Mouse (Mus musculus) urinary bladder, postnatal 14 days (tissue): ENCODE results near the gene Olfr1094.

Experiments
- DNase-seq: peaks from one replicate; pipeline ENCODE4 v3.0.0; 2021; ENCODE audit warnings: low spot score

The Olfr1094 gene

DNA sequence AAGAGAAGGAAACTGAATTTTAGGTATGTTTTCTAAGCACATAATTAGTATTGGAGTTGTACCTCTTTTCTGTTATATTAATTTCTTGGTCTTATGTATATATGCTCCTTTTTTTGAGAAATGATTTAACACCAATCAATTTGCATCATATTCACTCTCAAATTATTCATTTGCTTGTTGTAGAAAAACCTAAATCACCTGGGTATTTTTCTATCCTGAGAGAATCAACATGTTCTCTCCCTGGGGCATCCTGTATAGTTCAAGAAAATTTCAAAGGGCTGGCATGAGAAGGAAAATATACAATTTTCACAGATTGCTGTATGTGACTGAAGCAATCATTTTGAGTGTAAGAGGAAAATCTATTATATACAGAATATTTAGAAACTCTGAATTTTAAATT lies at the start of gene Olfr1094:
Gene Olfr1094 (plus strand): TSS at position 301 of the 400 bp plus-strand sequence.
- DNase-seq: no peak

DNA sequence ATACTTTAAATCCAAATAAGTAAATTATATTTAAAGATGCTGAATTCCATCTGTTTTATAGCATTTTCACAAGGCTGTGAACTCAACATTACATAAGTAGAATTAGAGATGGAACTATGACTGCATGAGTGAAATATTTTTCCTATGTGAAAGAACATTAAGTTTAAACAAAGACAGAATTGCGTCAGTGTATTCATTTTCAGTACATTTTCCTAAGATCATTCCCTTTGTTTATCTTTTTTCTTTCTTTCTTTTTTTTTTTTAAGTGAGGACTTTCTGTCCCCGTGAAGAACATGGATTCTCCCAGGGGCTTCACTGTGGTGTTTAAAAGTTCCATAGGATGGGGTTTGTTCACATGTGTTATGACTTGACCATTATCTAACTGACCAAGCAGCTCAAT lies 42.3 kb upstream of the Olfr1094 start, which contains the start of gene Olfr1093:
Gene Olfr1093 (plus strand): TSS at position 301 of the 400 bp plus-strand sequence.
- DNase-seq: no peak

DNA sequence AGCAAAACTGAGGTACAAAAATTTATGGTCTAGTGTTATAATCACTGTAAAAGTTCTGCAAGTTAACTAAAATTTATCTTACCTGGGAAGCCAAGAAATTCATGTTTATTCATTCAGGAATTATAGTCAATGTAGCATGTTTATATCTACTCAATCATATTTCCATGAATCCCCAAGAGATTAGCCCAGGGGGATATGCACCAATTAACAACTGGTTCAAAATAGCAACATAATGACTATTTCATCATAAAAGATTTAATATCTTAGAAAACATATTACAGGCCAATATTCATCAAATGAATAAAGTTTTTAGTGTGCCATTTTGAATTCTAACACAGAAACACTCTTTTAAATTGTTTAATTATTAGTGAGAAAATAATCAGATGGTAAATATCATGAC lies 14.5 kb upstream of the Olfr1094 start, which contains the start of gene Olfr141:
Gene Olfr141 (minus strand): TSS at position 101 of the 400 bp plus-strand sequence.
- DNase-seq: no peak

DNA sequence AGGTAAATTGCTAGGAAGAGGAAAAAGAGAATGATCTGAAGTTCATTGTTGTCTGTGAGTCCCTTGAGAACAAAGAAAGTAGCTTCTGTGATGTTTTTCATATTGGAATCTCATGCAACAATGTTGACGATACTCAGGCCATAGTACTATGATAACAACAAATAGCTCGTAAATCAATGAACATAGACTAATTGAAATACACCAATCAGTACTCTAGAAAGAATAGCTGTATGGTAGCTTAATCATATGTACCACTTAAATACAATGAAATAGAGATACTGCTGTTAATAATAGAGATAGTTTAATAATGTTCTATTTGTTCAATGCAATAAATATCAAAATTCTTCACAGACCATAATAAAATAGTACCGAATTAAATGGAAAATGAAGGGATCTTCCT lies 27.1 kb downstream of the Olfr1094 start, which contains the start of gene Olfr1095:
Gene Olfr1095 (minus strand): TSS at position 101 of the 400 bp plus-strand sequence.
- no peak for DNase-seq

DNA sequence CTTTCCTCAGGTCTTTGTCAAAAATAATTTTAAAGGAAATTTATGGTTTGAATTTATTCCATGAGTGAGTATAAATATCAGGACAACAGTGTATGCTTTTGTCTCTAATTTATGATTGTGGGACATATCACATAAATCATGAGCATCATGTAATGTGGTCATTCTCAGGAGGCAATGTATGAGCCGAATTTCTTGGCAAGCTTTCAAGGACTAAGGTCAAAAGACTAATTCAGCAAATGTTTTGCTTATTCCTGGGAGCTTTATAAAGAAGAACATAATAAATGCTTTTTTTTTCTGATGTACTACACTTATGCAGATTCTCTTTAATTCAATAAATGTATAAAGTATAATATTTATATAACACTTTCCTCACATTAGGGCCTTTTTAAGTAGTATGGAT lies 50.2 kb downstream of the Olfr1094 start, which contains the start of gene Gm13723:
Gene Gm13723 (minus strand): TSS at position 101 of the 400 bp plus-strand sequence.
- DNase-seq: no peak
